Mouse (Mus musculus): ENCODE results near the gene Kirrel2. TPM values are rescaled to one million over a fixed set of nuclear protein-coding genes. Genes with fewer than 3 reads are reported as not detected.

Gene Kirrel2
- polyA plus RNA-seq (2015; fragmentation: Illumina TruSeq; extraction: RNeasy Lipid Tissue Mini Kit (QIAGEN cat#74804); ENCODE audit: low read depth, low replicate concordance) = 9.7 TPM

GRCm38 (mm10) chr7:30457629-30458330 lies at the start of gene Kirrel2, which contains the start of gene Nphs1:
Kirrel2 (minus strand) TSS chr7:30457690.
Nphs1 (plus strand) TSS chr7:30458315.

GRCm38 (mm10) chr7:30493401-30493931 lies 36.0 kb upstream of the Kirrel2 start, which contains the start of gene Prodh2:
Prodh2 (plus strand) TSS chr7:30493622.

GRCm38 (mm10) chr7:30444971-30445751 lies 12.3 kb downstream of the Kirrel2 start, which contains the start of gene Aplp1:
Aplp1 (minus strand) TSS chr7:30445535.

DNA sequence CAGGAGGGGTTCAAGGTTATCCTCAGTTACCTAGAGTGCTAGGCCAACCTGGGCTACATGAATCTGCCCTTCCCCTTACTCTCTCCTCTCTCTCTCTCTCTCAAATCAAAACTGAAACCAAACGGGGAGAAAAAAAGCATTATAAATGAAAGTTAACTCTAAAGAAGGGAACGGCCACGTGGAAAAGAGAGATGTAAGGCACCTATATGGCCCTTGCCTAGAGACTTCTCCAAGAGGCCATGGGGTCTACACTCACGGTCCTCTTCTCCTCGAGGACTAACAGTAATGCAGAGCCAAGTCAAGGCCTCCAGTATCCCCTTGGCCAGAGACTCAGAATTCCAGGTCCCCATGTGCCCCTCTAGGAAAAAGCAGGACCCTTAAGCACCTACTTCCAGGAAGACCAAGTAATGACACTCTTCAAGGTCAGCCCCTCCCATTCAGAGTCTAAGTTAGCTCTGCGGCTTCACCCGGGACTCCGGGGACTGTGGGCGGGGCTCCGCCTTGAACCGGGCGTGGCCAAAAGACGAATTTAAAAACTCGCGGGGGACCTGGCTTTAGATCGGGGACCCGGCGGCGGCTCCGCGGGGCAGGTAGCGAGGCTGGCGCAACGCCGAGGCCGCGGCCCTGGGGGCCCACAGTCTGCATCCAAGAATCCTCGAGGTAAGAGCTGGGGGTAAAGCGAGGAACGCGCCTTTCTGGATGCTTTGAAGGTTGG lies 36.2 kb downstream of the Kirrel2 start, which contains the start of gene Nfkbid:
Gene Nfkbid, plus strand, starts transcription at position 558 of the 715 bp plus-strand sequence.

GRCm38 (mm10) chr7:30419561-30420499 lies 37.7 kb downstream of the Kirrel2 start, which contains the start of gene Hcst:
Hcst (minus strand) TSS chr7:30419854.

GRCm38 (mm10) chr7:30413596-30413995 lies 43.9 kb downstream of the Kirrel2 start, which contains the start of gene Tyrobp:
Tyrobp (plus strand) TSS chr7:30413760.

Other genes starting within 250 kb of the Kirrel2 start
- gene Polr2i, start 225.7 kb downstream of the Kirrel2 start, polyA plus RNA-seq (2015; fragmentation: Illumina TruSeq; extraction: RNeasy Lipid Tissue Mini Kit (QIAGEN cat#74804); ENCODE audit: low read depth, low replicate concordance) = 79.0 TPM
- gene Tbcb, start 225.4 kb downstream of the Kirrel2 start, polyA plus RNA-seq (2015; fragmentation: Illumina TruSeq; extraction: RNeasy Lipid Tissue Mini Kit (QIAGEN cat#74804); ENCODE audit: low read depth, low replicate concordance) = 168 TPM
- not detected for gene Ovol3, start 222.0 kb downstream of the Kirrel2 start, polyA plus RNA-seq (2015; fragmentation: Illumina TruSeq; extraction: RNeasy Lipid Tissue Mini Kit (QIAGEN cat#74804); ENCODE audit: low read depth, low replicate concordance)
- gene Thap8, start 177.6 kb downstream of the Kirrel2 start, polyA plus RNA-seq (2015; fragmentation: Illumina TruSeq; extraction: RNeasy Lipid Tissue Mini Kit (QIAGEN cat#74804); ENCODE audit: low read depth, low replicate concordance) = not detected
- gene Wdr62, start 177.3 kb downstream of the Kirrel2 start, polyA plus RNA-seq (2015; fragmentation: Illumina TruSeq; extraction: RNeasy Lipid Tissue Mini Kit (QIAGEN cat#74804); ENCODE audit: low read depth, low replicate concordance) = 1.8 TPM
- 504 TPM for gene Clip3, start 166.0 kb downstream of the Kirrel2 start, polyA plus RNA-seq (2015; fragmentation: Illumina TruSeq; extraction: RNeasy Lipid Tissue Mini Kit (QIAGEN cat#74804); ENCODE audit: low read depth, low replicate concordance)
- 87.8 TPM for gene Alkbh6, start 149.0 kb downstream of the Kirrel2 start, polyA plus RNA-seq (2015; fragmentation: Illumina TruSeq; extraction: RNeasy Lipid Tissue Mini Kit (QIAGEN cat#74804); ENCODE audit: low read depth, low replicate concordance)
- 9.7 TPM for gene Syne4, start 142.9 kb downstream of the Kirrel2 start, polyA plus RNA-seq (2015; fragmentation: Illumina TruSeq; extraction: RNeasy Lipid Tissue Mini Kit (QIAGEN cat#74804); ENCODE audit: low read depth, low replicate concordance)
- 0.43 TPM for gene E130208F15Rik, start 135.9 kb downstream of the Kirrel2 start, polyA plus RNA-seq (2015; fragmentation: Illumina TruSeq; extraction: RNeasy Lipid Tissue Mini Kit (QIAGEN cat#74804); ENCODE audit: low read depth, low replicate concordance)
- 11.2 TPM for gene Sdhaf1, start 133.8 kb downstream of the Kirrel2 start, polyA plus RNA-seq (2015; fragmentation: Illumina TruSeq; extraction: RNeasy Lipid Tissue Mini Kit (QIAGEN cat#74804); ENCODE audit: low read depth, low replicate concordance)
- gene Lrfn3, start 94.9 kb downstream of the Kirrel2 start, polyA plus RNA-seq (2015; fragmentation: Illumina TruSeq; extraction: RNeasy Lipid Tissue Mini Kit (QIAGEN cat#74804); ENCODE audit: low read depth, low replicate concordance) = 13.9 TPM
- 90.8 TPM for gene Tyrobp, start 43.9 kb downstream of the Kirrel2 start, polyA plus RNA-seq (2015; fragmentation: Illumina TruSeq; extraction: RNeasy Lipid Tissue Mini Kit (QIAGEN cat#74804); ENCODE audit: low read depth, low replicate concordance)
- gene Hcst, start 37.8 kb downstream of the Kirrel2 start, polyA plus RNA-seq (2015; fragmentation: Illumina TruSeq; extraction: RNeasy Lipid Tissue Mini Kit (QIAGEN cat#74804); ENCODE audit: low read depth, low replicate concordance) = 1.6 TPM
- gene Nfkbid, start 36.0 kb downstream of the Kirrel2 start, polyA plus RNA-seq (2015; fragmentation: Illumina TruSeq; extraction: RNeasy Lipid Tissue Mini Kit (QIAGEN cat#74804); ENCODE audit: low read depth, low replicate concordance) = 2.7 TPM
- 972 TPM for gene Aplp1, start 12.2 kb downstream of the Kirrel2 start, polyA plus RNA-seq (2015; fragmentation: Illumina TruSeq; extraction: RNeasy Lipid Tissue Mini Kit (QIAGEN cat#74804); ENCODE audit: low read depth, low replicate concordance)
- gene Nphs1, start 625 bp upstream of the Kirrel2 start, polyA plus RNA-seq (2015; fragmentation: Illumina TruSeq; extraction: RNeasy Lipid Tissue Mini Kit (QIAGEN cat#74804); ENCODE audit: low read depth, low replicate concordance) = 1.9 TPM
- gene Prodh2, start 35.9 kb upstream of the Kirrel2 start, polyA plus RNA-seq (2015; fragmentation: Illumina TruSeq; extraction: RNeasy Lipid Tissue Mini Kit (QIAGEN cat#74804); ENCODE audit: low read depth, low replicate concordance) = not detected
- gene Arhgap33, start 77.4 kb upstream of the Kirrel2 start, polyA plus RNA-seq (2015; fragmentation: Illumina TruSeq; extraction: RNeasy Lipid Tissue Mini Kit (QIAGEN cat#74804); ENCODE audit: low read depth, low replicate concordance) = 95.4 TPM
- 7.9 TPM for gene Hspb6, start 94.5 kb upstream of the Kirrel2 start, polyA plus RNA-seq (2015; fragmentation: Illumina TruSeq; extraction: RNeasy Lipid Tissue Mini Kit (QIAGEN cat#74804); ENCODE audit: low read depth, low replicate concordance)
- 4.5 TPM for gene Proser3, start 94.6 kb upstream of the Kirrel2 start, polyA plus RNA-seq (2015; fragmentation: Illumina TruSeq; extraction: RNeasy Lipid Tissue Mini Kit (QIAGEN cat#74804); ENCODE audit: low read depth, low replicate concordance)
- 51.4 TPM for gene Lin37, start 102.1 kb upstream of the Kirrel2 start, polyA plus RNA-seq (2015; fragmentation: Illumina TruSeq; extraction: RNeasy Lipid Tissue Mini Kit (QIAGEN cat#74804); ENCODE audit: low read depth, low replicate concordance)
- gene U2af1l4, start 105.6 kb upstream of the Kirrel2 start, polyA plus RNA-seq (2015; fragmentation: Illumina TruSeq; extraction: RNeasy Lipid Tissue Mini Kit (QIAGEN cat#74804); ENCODE audit: low read depth, low replicate concordance) = 85.7 TPM
- 6.7 TPM for gene Gm49396, start 105.7 kb upstream of the Kirrel2 start, polyA plus RNA-seq (2015; fragmentation: Illumina TruSeq; extraction: RNeasy Lipid Tissue Mini Kit (QIAGEN cat#74804); ENCODE audit: low read depth, low replicate concordance)
- 158 TPM for gene Psenen, start 105.9 kb upstream of the Kirrel2 start, polyA plus RNA-seq (2015; fragmentation: Illumina TruSeq; extraction: RNeasy Lipid Tissue Mini Kit (QIAGEN cat#74804); ENCODE audit: low read depth, low replicate concordance)
- gene Igflr1, start 107.7 kb upstream of the Kirrel2 start, polyA plus RNA-seq (2015; fragmentation: Illumina TruSeq; extraction: RNeasy Lipid Tissue Mini Kit (QIAGEN cat#74804); ENCODE audit: low read depth, low replicate concordance) = 1.5 TPM
- gene Kmt2b, start 131.0 kb upstream of the Kirrel2 start, polyA plus RNA-seq (2015; fragmentation: Illumina TruSeq; extraction: RNeasy Lipid Tissue Mini Kit (QIAGEN cat#74804); ENCODE audit: low read depth, low replicate concordance) = 25.9 TPM
- gene Zbtb32, start 141.2 kb upstream of the Kirrel2 start, polyA plus RNA-seq (2015; fragmentation: Illumina TruSeq; extraction: RNeasy Lipid Tissue Mini Kit (QIAGEN cat#74804); ENCODE audit: low read depth, low replicate concordance) = not detected
- 1.1 TPM for gene Upk1a, start 155.2 kb upstream of the Kirrel2 start, polyA plus RNA-seq (2015; fragmentation: Illumina TruSeq; extraction: RNeasy Lipid Tissue Mini Kit (QIAGEN cat#74804); ENCODE audit: low read depth, low replicate concordance)
- 1,546 TPM for gene Cox6b1, start 168.5 kb upstream of the Kirrel2 start, polyA plus RNA-seq (2015; fragmentation: Illumina TruSeq; extraction: RNeasy Lipid Tissue Mini Kit (QIAGEN cat#74804); ENCODE audit: low read depth, low replicate concordance)
- not detected for gene Etv2, start 178.2 kb upstream of the Kirrel2 start, polyA plus RNA-seq (2015; fragmentation: Illumina TruSeq; extraction: RNeasy Lipid Tissue Mini Kit (QIAGEN cat#74804); ENCODE audit: low read depth, low replicate concordance)
- gene Rbm42, start 192.6 kb upstream of the Kirrel2 start, polyA plus RNA-seq (2015; fragmentation: Illumina TruSeq; extraction: RNeasy Lipid Tissue Mini Kit (QIAGEN cat#74804); ENCODE audit: low read depth, low replicate concordance) = 72.4 TPM
- 6.4 TPM for gene Haus5, start 207.3 kb upstream of the Kirrel2 start, polyA plus RNA-seq (2015; fragmentation: Illumina TruSeq; extraction: RNeasy Lipid Tissue Mini Kit (QIAGEN cat#74804); ENCODE audit: low read depth, low replicate concordance)
- gene Pmis2, start 213.9 kb upstream of the Kirrel2 start, polyA plus RNA-seq (2015; fragmentation: Illumina TruSeq; extraction: RNeasy Lipid Tissue Mini Kit (QIAGEN cat#74804); ENCODE audit: low read depth, low replicate concordance) = not detected
- gene 2200002J24Rik, start 241.2 kb upstream of the Kirrel2 start, polyA plus RNA-seq (2015; fragmentation: Illumina TruSeq; extraction: RNeasy Lipid Tissue Mini Kit (QIAGEN cat#74804); ENCODE audit: low read depth, low replicate concordance) = not detected

Data from brain, adult 10 weeks (tissue).